Mouse (Mus musculus): Measurements from ENCODE around the gene Cant1.

The Cant1 gene

DNA sequence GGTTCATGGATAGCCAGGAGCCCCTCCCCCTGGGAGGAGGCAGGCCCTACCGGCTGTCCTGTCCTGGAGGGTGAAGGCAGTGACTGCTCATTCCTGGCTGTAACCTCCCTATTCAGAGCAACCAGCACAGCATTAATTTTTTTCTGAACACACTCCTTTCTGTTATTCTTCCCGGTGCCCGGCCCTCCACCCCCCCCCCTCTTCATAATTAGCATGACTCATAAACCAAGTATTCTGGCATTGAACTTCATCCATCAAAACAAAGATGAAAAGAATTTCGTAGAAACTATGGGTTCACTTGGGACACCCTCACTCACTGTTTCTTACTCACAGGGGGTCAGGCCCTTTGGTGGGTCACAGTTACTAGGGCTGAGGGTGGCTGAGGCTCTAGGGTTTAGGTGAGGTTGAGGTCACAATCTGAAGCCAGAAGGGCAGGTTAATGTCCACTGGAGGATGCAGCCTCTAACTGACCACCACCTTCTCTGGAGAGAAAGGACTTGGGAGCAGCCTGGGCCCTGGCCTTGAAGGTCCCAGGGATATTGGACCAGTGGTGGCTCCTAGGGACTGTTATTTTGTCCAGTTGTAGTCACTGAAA, 11.5 kb upstream of the Cant1 start:
- DNase-seq (ENCODE audit: low spot score): no peak

DNA sequence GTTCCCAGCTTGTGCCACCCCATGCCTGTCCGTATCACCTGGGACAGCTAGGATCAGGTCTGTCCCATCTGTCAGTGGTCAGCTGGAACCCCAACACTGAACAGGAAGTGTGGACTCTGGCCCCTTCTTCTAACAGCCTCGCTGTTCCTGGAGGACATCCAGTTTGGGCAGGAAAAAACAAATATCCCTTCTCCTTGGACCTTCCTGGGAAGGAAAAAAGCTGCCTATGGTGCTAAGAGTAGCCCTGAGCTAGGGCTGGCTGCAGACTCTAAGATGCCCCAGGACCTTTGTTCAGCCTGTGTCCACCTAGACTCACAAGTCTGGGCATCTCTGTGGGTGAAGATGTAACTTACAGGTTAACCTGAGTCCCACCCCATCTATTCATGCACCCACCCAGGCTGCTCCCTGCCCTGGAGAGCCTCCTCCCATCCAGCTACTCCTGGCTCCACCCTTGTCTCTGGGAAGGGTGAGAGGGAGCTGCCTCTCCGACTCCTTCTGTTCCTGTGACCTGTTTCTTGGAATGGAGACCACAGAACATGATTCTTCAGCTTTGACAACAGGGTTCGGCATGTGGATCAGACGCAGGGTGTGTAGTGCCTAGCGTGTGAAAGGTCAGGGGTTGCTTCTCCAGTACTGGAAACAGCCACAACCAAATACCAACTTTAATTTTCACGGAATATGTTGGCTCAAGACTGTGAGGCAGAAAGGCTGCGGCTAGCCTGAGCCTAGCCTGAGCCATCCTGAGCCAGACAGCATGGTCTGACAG, 10.2 kb upstream of the Cant1 start:
- DNase-seq (ENCODE audit: low spot score): no peak

DNA sequence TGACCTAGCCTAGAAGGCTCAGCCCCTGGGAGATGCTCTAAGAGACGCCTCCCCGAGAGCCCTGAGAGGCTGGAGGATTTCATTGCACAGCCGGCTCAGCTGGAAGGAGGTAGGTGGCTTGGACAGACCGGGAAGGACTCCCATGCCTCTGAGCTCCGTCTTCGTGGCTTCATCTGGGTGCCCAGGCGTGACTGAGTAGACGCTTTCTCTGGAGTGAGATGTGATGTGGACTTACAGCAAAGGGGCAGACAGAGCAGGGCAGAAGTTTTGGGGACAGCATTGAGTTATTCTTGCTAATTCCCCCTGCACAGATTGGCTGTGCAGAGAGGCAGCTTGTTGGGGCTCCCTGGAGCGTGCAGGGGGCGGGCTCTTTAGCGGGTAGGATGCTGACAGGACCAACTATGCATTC, 9.6 kb upstream of the Cant1 start:
- no peak for DNase-seq (ENCODE audit: low spot score)

DNA sequence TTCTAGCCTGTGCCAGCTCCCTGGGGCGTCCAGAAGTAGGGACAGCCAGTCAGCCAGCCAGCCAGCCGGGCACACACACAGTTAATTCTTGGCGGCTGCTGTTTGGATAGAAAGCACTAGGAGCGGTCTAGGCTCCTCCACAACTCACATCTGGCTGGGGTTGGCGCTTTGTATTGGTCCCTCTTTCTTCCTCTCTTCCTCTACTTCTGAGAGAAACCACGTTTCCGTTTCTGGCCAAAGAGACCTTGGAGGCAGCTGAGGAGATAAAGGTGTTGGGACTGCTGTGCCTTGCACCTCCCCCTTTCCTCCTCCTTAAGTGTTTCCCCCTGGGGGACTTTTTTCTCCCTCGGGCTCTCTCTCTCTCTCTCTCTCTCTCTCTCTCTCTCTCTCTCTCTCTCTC, 9.1 kb upstream of the Cant1 start, which contains the start of gene C1qtnf1:
Gene C1qtnf1 (plus strand): TSS at position 218 of the 400 bp plus-strand sequence.
- no peak for DNase-seq (ENCODE audit: low spot score)

DNA sequence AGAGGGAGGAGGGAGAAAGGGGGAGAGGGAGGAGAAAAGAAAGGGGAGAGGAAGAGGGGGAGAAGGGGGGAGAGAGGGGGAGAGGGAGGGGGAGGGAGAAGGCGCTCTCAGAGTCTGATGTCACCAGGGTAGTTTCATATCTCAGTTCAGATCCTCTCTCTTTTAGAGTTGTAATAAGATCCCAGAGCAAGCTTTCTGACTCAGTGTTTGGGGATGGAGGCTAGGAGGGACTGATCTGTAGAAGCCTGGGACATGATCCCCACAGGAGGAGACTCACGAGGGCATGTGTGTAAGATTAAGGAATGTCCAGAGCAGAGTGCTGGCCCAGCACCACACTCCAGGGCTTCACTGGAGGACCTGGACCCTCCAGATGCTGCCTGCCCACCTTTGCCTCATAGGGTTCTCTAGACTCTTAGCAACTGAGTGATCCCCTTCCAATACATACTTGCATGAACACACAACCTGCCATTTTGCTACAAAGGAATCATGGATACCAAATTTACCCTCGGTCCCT, 8.4 kb upstream of the Cant1 start:
- DNase-seq (ENCODE audit: low spot score): no peak

DNA sequence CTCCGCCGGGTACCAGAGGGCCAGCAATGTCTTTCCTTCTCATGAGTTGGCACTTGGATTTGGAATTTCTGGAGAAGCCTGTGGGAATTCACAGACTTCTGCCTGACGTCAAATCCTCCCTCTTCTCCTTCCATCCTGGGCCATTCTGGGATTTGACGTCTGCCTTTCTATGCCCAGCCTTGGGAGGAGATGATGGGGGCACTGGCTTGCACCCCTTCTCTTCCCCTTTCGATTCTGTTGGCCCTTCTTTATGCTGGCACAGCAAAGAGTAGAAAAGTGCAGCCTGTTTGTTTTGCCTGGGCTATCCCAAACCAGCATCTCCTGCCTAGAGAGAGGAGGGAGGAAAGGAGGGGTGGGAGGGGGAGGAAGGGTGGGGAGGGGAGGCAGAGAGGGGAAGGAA, 7.9 kb upstream of the Cant1 start:
- DNase-seq (ENCODE audit: low spot score): no peak

DNA sequence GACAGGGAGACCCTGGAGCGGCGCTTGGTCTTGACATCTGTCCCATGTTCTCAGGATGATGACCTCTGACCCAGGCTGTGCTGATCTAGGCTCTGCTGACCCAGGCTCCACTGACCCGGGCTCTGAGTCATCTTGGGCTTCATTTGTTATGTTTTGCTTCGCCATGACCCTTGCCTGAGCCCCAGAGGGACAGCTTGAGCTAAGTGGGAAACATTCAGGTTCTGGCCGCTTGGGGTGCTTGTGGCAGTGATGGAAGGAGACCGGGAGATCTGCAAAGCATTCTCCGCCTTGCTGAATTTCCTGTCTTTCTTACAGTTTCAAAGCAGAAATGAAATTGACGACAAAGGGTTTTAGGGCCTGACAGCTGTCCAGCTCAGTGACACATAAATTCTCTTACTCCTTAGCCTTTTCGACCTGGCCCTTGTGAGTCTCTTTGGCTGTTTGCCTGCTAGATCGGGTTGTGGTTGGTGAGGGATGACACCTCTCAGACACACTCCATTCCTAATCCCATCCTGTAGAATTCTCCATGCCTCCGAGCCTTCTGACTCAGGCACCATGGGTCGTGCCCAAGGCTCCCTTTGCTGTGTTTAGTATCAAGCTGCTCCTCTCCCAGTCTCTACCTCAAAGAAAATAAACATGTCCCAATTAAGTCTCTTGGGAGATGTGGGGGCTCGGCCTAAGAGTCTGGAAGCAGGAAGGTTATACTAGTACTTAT, 5.9 kb upstream of the Cant1 start:
- DNase-seq (ENCODE audit: low spot score): no peak

DNA sequence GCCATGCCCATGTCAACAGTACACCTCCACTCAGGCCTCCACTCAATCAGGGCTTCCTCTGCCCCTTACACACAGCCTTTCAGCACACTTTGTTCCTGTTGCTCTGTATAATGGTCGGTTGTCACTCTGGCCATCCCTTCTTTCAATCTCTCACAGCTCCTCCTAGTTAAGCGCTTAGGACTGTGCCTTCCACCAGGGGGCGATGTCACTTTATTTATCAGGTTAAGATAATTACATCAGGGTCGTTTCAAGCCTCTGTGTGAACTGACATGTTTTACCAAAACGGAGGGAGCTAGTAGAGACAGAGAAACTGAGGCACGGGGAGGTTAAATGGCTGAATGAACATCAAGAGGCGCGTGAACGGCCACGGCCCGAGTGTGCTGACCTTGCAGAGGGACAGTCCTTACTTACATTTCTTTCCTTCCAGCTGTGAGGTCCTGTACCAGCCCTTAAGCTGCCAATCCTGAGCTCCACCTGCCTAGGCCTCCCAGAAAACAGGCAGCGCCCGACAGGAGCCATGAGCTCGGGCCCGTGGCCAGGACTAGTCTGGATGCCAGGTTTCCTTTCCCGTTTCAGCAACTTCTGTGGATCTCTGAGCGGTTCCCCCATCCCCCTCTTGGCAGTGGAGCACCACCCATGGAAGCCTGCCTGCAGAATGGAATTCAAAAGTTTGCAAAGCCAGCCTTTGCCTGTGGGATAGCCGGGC, 4.5 kb upstream of the Cant1 start:
- DNase-seq (ENCODE audit: low spot score): peak; percentile 60

DNA sequence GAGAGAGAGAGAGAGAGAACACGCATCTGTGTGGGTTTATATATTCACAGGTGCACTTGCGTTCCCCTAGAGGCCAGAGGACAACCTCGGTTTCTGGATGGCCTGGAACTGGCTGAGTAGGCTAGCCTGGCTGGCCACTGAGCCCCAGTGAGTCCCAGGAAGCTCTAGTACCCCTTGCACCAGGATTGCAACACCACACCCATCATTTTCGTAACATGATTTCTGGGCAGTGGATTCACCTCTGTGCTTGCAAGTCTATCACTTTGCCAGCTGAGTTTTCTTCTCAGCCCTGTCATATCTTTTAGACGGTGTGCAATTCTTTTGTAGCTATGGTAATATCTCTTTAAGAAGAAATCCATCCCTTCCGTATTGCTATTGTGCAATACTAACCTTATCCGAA, 1.4 kb upstream of the Cant1 start:
- DNase-seq (ENCODE audit: low spot score): no peak

DNA sequence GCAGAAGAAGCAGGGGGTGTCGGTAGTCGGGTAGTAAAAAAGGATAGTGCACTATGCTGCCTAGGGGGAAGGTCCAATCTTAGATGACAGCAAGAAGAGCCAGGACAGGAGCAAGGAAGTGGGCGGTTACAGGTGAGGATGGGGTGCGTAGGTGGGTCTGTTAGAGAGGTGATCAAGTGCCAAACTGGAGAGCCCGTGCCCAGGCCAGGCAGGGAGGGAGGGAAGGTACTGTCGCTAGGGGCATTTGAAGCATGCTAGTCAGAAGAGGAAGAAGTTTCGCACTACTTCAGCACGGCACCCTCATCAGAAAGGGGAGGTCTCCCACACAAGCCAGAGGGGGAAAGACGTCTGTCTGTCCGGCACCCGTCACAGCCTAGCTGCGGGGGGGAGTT, 448 bp downstream of the Cant1 start:
- no peak for DNase-seq (ENCODE audit: low spot score)

DNA sequence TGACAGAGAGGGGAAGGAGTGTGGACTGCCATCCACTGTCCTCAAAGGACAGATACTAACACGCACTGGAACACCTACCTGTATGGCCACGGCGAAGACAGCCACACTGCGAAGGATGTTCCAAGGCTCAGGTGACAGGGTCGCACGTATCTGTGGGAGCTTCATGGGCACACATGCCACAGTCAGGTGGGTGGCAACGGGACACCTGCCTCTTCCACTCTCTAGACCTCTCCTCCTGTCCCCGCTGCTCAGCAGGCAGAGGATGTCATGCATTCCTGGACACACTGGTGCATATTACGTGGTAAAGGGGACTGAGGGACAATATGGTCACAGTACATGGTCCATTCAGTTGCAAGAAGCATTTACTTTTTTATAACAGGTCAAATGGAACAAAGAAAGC, 1.4 kb downstream of the Cant1 start:
- DNase-seq (ENCODE audit: low spot score): no peak

DNA sequence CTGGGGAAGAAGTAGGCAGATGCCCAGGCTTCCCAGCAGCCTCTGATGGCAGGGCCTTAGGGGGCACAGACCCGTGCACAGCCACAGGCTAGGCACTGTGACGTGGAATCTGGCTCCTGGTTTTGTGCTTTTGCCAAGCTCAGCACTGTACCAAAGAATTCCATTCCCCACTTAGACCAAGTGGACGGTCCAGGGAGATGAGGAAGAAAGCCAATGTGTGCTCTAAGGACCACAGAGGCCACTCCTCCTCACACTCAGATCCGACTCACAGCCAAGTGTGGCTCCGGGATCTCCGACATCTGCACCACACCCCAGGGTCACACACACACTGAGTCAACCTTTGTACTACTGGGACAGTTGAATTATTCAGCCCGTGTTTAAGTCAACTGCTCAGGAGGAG, 2.8 kb downstream of the Cant1 start:
- DNase-seq (ENCODE audit: low spot score): no peak

DNA sequence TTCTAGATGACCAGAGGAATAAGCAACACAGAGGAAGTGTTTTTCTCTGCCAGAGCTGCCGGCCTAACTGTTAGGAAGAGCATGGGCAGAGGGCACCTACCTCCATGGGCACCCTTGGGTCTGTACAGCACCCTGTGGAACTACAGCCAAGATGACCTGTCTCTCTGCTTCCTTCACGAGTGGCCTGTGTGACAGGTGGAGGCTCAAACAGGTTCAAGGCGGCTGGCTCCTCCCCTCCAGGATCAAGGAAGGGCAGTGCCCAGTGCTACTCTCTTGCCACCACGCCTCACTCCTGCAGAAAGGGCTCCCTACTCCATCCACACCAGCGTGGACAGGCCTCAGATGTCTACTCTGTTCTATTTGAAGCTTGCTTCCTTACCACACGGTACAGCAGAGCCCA, 3.3 kb downstream of the Cant1 start:
- DNase-seq (ENCODE audit: low spot score): no peak

DNA sequence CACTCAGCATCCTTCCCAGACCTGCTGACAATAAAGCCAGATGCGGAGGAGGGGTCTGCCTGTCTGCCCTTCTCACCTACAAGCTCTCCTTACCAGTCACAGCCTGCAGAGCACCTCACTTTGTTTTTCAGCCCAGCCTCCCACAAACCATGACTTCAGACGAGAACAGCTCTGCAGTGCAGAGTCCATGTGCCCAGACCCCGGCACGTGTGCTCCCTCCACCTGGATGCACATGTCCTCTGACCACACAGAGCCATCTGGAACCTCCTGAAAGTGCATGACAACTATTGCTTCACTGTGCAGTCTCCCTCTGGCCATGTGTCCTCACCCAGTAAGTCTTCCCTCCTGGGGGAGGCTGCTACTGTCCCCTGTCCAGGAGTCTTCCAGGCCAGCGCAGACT, 4.6 kb downstream of the Cant1 start:
- no peak for DNase-seq (ENCODE audit: low spot score)

DNA sequence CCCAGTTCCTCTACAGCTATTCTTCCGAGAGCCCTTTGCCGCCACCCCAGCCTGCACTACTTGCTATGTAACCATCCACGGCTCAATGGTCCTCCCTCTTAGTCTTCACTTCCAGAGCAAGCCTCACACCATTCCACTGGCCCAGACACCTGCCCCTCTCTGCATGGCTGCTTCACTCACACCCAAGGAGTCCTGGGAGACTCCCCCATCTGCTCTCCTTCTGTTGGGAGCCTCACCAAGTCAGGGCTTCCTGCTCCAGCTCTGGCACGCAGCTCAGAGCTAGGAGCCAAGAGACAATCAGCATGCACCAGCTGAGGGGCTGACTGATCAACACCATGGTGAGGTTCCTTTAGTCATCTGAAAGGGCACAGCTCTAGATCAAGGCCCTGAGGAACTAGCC, 5.8 kb downstream of the Cant1 start:
- no peak for DNase-seq (ENCODE audit: low spot score)

DNA sequence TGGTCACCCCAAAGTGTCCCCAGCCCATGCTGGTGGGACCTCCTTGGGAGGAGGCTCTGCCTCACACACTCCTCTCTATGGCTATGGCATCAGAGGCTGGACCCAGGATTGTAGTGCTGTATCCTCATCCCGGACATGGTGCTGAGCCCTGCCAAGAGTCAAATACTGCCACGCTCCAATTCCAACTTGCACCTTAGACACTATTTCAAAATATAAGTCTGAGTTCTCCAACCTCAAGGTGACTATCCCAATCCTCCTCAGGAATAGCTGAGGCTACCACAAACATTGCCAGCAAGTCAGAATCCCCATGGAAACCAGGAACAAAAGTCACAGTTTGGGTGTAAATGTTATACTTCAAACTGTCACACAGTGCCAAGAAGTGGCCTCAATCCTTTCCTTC, 6.3 kb downstream of the Cant1 start:
- no peak for DNase-seq (ENCODE audit: low spot score)

DNA sequence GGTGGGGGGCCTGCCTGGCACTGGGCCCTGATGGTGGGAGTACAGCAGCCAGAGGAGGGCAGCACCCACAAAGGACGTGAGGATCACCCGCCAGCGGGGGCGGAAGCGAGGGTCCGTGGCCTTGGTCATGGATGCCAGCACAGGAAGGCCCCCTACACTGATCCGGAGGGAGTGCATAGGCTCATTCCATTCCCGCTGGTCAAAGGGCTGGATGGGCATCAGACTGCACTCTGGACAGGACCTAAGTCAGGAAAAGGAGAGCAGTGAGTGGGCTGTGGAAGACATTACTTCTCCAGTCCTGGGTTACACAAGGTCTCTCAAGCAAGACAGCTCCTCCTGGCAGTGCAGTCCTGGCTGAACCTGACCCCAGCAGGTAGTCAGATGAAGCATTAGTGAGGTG, 7.6 kb downstream of the Cant1 start:
- DNase-seq (ENCODE audit: low spot score): no peak

DNA sequence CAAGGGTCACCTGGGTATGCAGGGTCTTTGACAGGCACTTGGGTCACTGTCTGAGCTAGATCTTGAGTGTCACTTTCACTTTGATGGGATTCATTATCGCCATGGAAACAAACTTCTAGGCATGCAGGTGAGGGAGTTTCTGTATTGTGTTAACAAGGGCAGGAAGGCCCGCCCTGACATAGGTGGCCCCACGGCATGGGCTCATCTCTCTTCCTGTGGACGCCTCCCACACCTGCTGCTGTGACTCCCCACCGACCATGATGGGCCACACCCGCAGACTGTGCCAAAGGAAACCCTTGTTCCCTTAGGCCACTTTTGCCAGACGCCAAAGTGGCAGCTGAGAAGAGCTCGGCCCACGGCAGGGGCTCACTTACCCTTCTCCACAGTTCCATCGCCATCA, 8.4 kb downstream of the Cant1 start:
- no peak for DNase-seq (ENCODE audit: low spot score)

DNA sequence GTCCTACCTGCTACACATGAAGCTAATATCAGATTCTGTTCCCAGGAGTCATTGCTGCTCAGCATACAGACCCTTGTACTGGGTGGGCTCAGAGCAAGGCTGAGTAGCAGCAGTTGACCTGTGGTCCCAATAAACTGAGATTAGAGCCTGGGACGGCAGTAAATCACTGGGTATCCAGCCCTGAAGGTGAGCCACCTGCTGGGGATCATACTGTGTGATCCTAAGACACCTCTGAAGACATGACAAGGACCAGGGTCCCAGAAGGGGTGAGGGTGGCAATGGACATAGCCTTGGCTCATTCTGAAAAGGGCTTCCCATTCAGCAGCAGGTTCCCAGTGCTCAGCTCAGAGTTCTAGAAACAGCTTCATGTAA, 8.8 kb downstream of the Cant1 start:
- no peak for DNase-seq (ENCODE audit: low spot score)

DNA sequence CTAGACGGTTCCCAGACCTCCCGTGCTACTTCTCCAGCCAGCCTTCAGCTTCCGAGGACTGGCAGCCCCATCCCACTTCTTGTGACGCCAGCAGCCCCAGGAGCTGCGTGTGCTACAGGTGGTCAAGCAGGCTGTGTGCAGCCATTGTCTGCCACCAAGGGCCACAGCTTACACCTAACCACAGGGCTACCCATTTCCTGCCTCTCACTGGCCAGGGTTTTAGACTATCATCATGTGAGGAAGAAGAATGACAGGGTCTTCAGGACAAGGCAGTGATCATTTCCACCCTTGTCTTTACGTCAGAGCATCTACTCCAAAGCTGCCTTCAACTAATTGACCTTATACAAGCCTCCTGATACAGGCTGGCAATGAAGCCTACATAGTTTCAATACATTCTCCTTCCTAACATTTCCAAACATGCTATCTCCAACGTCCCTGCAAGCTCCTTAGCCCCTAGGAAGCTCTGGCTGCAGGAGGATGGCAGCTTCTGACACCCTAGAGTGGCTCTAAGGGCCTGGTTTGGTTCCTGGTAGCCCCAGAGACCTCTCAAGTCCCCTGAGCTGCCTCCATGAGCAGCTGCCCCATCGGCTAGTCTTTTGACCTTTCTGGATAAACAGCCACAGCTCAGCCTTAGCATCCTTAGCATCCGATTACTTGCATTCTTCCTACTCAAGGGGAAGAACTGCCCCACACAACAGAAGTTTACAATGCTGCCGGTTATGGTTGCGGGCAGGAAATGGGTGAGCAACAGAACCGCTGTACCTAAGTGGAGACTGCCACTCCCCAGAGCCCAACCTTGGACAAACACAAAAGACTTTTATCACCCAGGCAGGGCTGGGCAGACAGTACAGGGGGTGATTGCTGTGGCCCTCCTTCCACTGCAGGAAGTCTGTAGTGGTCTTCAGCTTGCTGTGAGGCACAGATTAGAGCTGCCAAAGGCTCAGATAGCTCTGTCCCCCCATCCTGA, 9.5 kb downstream of the Cant1 start:
- DNase-seq (ENCODE audit: low spot score): no peak

DNA sequence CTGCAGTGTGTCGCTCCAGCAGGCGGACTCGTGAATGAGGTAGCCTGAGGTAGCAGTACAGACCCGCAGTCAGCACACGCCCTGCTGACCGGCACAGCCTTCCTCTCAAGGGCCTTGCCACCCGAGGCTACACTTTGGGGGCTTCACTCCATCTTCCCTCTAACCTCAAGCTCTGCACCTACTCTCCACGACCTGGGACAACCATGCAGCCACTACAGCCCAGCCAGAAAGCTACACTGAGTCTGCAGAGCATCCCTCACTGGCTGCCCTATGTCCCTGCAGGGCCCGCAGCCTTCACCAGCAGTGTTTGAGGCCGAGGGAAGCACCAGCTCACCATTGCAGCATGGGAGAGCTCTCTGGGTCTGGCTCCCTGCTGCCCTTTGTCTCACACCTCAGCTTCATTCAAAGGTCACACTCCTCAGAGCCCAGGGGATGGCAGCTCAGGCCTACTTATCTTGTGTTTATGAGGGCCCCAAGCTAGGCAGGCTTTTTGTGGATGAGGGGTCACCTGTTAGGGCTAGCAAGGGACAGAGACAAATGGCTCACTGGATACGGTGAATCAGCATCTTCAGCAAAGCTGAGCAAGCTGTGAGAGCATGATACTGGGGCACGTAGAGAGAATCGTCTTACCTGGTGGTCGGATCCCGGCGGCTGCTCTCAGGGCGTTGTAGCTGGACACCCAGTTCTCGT, 10.7 kb downstream of the Cant1 start:
- no peak for DNase-seq (ENCODE audit: low spot score)
